Mouse (Mus musculus) myocyte (in vitro differentiated cells): Measurements from ENCODE around the gene Smurf1.

Experiments
- MYOD1 ChIP-seq, 3 experiments: IDR thresholded peaks; one replicate each; pipeline ENCODE4 v1.6.1; 2011; ENCODE audit warnings: control low read depth in 2 of 3, low read depth in 2 of 3, mild to moderate bottlenecking in 2 of 3, moderate library complexity in 1 of 3; ENCODE audit not compliant: insufficient read length in 2 of 3, control insufficient read depth in 1 of 3
- USF1 ChIP-seq: IDR thresholded peaks from one replicate; pipeline ENCODE4 v1.6.1; 2011; ENCODE audit warnings: low read depth, mild to moderate bottlenecking, control low read depth, moderate library complexity

DNA sequence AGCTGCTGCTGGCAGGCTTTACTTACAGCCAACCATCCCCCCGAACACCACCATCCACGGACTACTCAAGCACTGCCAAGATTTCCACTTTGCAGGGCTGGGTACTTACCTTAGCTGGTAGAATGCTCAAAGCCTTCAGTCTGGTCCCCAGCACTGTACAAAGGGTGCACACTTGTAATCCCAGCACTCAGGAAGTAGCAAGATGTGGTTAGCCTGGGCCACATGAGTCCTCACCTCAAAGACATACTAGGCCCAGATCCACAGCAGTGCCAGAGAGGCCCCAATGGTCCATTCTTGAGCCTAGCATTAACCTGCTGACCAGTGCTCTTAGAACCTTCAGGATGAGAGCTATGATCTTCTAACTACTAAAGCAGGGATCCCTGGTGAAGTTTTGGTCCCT is 39.4 kb downstream of the Smurf1 start:
- TF ChIP-seq USF1: no peak
- TF ChIP-seq MYOD1 (IDR thresholded peaks at IDR 0.05; ENCODE audit: control insufficient read depth in 1 of 3, insufficient read length in 2 of 3, low read depth in 2 of 3): no peak
